Mouse (Mus musculus) heart, postnatal 0 days (tissue): Measurements from ENCODE around the gene Grb10. TPM values are rescaled to one million over a fixed set of nuclear protein-coding genes. Genes with fewer than 3 reads are reported as not detected.
A peak's percentile ranks its signal among the peaks of the same experiment; 100 is the strongest.

Source experiments
- ATAC-seq: fragments of 200-750 bp; cut with Nextera tagmentation; 2 replicates; pipeline ENCODE4 v1.8.0; 2017; ENCODE audit warnings: low read depth, moderate number of reproducible peaks, moderate library complexity; ENCODE audit not compliant: insufficient read depth
- DNase-seq: peaks from one replicate; pipeline ENCODE4 v3.0.0-alpha.2; 2016; ENCODE audit warnings: low spot score
- H3K27ac ChIP-seq: fragments of 300-500 bp; sonication (generic); 2 replicates; pipeline ENCODE4 v1.5.1; 2014; ENCODE audit warnings: low read depth, mild to moderate bottlenecking
- H3K27me3 ChIP-seq: fragments of 300-500 bp; sonication (generic); 2 replicates; pipeline ENCODE4 v1.6.1; 2014; ENCODE audit warnings: low read length, mixed read lengths; ENCODE audit not compliant: control insufficient read depth, insufficient read depth
- H3K36me3 ChIP-seq: fragments of 300-500 bp; sonication (generic); replicated peaks from 2 replicates; pipeline ENCODE4 v1.6.1; 2014; ENCODE audit warnings: low read length, mixed read lengths; ENCODE audit not compliant: control insufficient read depth, insufficient read depth
- H3K4me1 ChIP-seq: fragments of 300-500 bp; sonication (generic); 2 replicates; pipeline ENCODE4 v1.6.1; 2014; ENCODE audit warnings: antibody characterized with exemption; ENCODE audit not compliant: control insufficient read depth, insufficient read depth
- H3K4me2 ChIP-seq: fragments of 300-500 bp; sonication (generic); 2 replicates; pipeline ENCODE4 v1.6.1; 2014; ENCODE audit warnings: low read depth, mild to moderate bottlenecking, low read length, moderate library complexity
- H3K4me3 ChIP-seq: fragments of 300-500 bp; sonication (generic); 2 replicates; pipeline ENCODE4 v1.5.1; 2014; ENCODE audit warnings: low read depth, low read length
- H3K9ac ChIP-seq: fragments of 300-500 bp; sonication (generic); replicated peaks from 2 replicates; pipeline ENCODE4 v1.6.1; 2014; ENCODE audit warnings: low read depth, low read length, mixed read lengths
- H3K9me3 ChIP-seq: fragments of 300-500 bp; sonication (generic); replicated peaks from 2 replicates; pipeline ENCODE4 v1.6.1; 2016; ENCODE audit warnings: low read length; ENCODE audit not compliant: control insufficient read depth
- CTCF ChIP-seq: IDR thresholded peaks from 2 replicates; pipeline ENCODE4 v1.5.1; 2016; ENCODE audit warnings: antibody characterized with exemption, control low read depth, low read depth
- EP300 ChIP-seq: IDR thresholded peaks from 2 replicates; pipeline ENCODE4 v1.6.1; 2016; ENCODE audit warnings: antibody characterized with exemption, low read depth
- WGBS: fragments of 180-500 bp; shearing (Covaris S2); extraction: QIAGEN DNeasy Blood & Tissue Kit; methylation state at CpG from one replicate; pipeline ENCODE4 v1.1.7; 2014; 5-methylcytosine and 5-hydroxymethylcytosine counted together
- polyA plus RNA-seq: library from polyadenylated mRNA; unstranded; fragments of >200 nt; fragmentation: Nextera tagmentation; extraction: Ambion mirVana; gene quantifications from 2 replicates; pipeline ENCODE4 v1.2.1, GENCODE M21; 2015
- total RNA-seq: library from RNA; depleted of rRNA; stranded (reverse); fragments of >200 nt; gene quantifications from 2 replicates; pipeline ENCODE4 v1.2.3, GENCODE M21; 2014; ENCODE audit warnings: low replicate concordance

Grb10 gene
- total and polyA plus RNA-seq, 2 experiments from 2014 or later, result 200 to 687 TPM

DNA sequence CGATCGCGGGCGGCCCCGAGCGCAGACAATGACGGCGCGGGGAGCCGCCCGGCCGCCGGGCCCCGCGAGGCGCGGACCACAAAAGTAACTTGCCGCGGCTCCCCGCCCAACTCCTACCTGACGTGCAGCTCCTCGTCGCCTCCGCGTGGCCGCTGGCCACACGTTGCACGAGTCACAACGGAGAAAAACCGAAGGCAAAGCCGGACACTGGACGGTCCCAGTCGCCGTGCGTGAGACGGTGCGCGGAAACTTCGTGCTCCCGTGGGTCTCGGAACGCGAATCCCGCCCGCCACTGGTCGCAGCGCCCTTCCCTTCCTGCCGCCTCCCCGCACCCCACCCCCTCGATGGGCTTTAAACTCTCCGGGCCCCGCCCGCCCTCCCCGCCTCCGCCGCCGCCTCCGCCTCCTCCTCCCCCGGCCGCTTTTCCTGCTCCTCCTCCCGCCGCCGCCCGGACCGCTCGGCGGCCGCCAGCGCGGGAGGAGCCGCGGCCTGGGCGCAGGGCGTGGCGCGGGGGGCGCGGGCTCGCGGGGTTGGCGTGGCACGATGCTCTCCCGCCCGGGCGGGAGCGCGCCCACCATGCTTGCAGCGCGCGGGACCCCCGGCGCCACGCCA is 1.3 kb downstream of the Grb10 start:
- under 1% methylated on average over 61 of the region's 93 CpGs for WGBS
- ATAC-seq (peak; percentile 69), DNase-seq (no peak)
- Histone ChIP-seq H3K4me2 (peak overlapping the region; percentile 71), H3K9me3 (no peaks in the 10 kb centered on the region), H3K36me3 (no peaks in the 10 kb centered on the region), H3K27me3 (peaks cover 89% of the 10 kb centered on the region), H3K4me1 (no peaks in the 10 kb centered on the region), H3K9ac (peak overlapping the region; percentile 98), H3K4me3 (peak overlapping the region; percentile 79), H3K27ac (peak overlapping the region; percentile 96)
- TF ChIP-seq CTCF (no peak), EP300 (no peak)

- peak; percentile 5; the same call in 1 of the 2 replicates for ATAC-seq
- Histone ChIP-seq H3K27me3 (peaks cover 90% of the 10 kb centered on the region), H3K4me3 (peak overlapping the region; percentile 79), H3K27ac (peak overlapping the region; percentile 96), H3K9ac (peak overlapping the region; percentile 98), H3K9me3 (no peaks in the 10 kb centered on the region), H3K36me3 (no peaks in the 10 kb centered on the region), H3K4me1 (no peaks in the 10 kb centered on the region; the same call in 1 of the 2 replicates), H3K4me2 (peak overlapping the region; percentile 71)
- no peak for TF ChIP-seq EP300
- TF ChIP-seq CTCF, result no peak
- DNase-seq, result no peak
- 4% methylated on average over 59 of the region's 65 CpGs for WGBS
Observed at GRCm38 (mm10) chr11:12035916-12036910, 2.3 kb downstream of the Grb10 start.

DNA sequence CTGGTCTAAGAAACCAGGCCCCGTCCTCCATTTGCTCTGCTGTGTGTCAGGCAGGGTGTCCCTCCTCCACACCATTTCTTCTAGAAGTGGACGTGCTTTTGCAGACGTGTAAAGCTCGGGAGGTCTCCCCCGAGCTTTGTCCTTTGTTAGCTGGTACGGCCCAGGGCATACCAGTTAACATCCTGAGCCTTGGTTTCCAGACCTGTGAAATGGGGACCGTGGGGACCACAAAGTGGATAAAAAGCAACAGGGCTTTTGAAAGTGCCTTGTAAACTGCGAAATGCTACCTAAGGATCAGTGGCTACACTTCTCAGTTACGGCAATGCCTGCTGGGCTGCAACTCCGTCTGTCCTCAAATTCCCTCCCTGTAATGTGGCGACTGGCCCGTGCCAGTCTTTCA is 3.2 kb downstream of the Grb10 start:
- no peaks in the 10 kb centered on the region; the same call in 1 of the 2 replicates for H3K4me1 ChIP-seq
- H3K4me2 ChIP-seq, result peak overlapping the region; percentile 71
- no peaks in the 10 kb centered on the region for H3K9me3 ChIP-seq
- ATAC-seq, result no peak
- no peaks in the 10 kb centered on the region for H3K36me3 ChIP-seq
- DNase-seq, result no peak
- peaks cover 92% of the 10 kb centered on the region for H3K27me3 ChIP-seq
- peak overlapping the region; percentile 79 for H3K4me3 ChIP-seq
- TF ChIP-seq CTCF (no peak), EP300 (no peak)
- 12% methylated on average over 12 of the region's 12 CpGs for WGBS
- H3K27ac ChIP-seq, result peak overlapping the region; percentile 96
- H3K9ac ChIP-seq, result peak overlapping the region; percentile 98

DNA sequence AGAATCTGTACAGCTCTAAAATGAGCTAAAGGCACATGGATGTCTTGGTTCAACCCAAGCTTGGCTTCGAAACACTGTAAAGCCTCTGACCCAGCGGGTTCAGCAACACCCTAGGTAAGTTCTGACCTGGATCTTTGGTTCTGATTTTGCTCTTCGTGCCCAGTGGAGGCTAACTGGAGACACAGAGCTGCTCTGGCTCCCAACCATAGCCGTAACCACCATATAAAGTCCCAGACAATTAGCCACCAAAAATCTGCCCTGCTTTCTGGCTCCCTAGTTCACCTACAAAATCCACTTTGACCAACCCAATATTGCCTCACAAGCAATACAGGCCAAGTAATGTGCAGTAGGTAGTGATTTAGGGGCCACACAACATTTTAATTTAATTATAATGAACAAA is 3.7 kb downstream of the Grb10 start:
- DNase-seq (no peak), ATAC-seq (no peak)
- WGBS, result 43% methylated on average over 4 of the region's 4 CpGs
- TF ChIP-seq CTCF (no peak), EP300 (no peak)
- peak overlapping the region; percentile 96 for H3K27ac ChIP-seq
- H3K4me3 ChIP-seq, result peak overlapping the region; percentile 79
- H3K9me3 ChIP-seq, result no peaks in the 10 kb centered on the region
- H3K4me2 ChIP-seq, result peak overlapping the region; percentile 71
- no peaks in the 10 kb centered on the region for H3K36me3 ChIP-seq
- H3K27me3 ChIP-seq, result peaks cover 93% of the 10 kb centered on the region
- no peaks in the 10 kb centered on the region; the same call in none of the 2 replicates for H3K4me1 ChIP-seq
- peak overlapping the region; percentile 98 for H3K9ac ChIP-seq

- peaks cover 93% of the 10 kb centered on the region for H3K27me3 ChIP-seq
- peak overlapping the region; percentile 71 for H3K4me2 ChIP-seq
- H3K27ac ChIP-seq, result peak overlapping the region; percentile 96
- ATAC-seq (no peak), DNase-seq (no peak)
- WGBS, result 34% methylated on average over 5 of the region's 5 CpGs
- peak overlapping the region; percentile 79 for H3K4me3 ChIP-seq
- H3K9ac ChIP-seq, result peak overlapping the region; percentile 98
- H3K4me1 ChIP-seq, result no peaks in the 10 kb centered on the region; the same call in none of the 2 replicates
- no peaks in the 10 kb centered on the region for H3K9me3 ChIP-seq
- H3K36me3 ChIP-seq, result no peaks in the 10 kb centered on the region
- TF ChIP-seq CTCF (no peak), EP300 (no peak)
Observed at GRCm38 (mm10) chr11:12034371-12034770, 4.1 kb downstream of the Grb10 start.
